Mouse (Mus musculus) embryonic stem cell, embryonic (primary cell): ENCODE measurements at regions not wholly inside any gene's neighbourhood (a gene's known extent, or its start where the extent isn't known, plus 50 kb on each side); places are given as distances from the start of the nearest gene placed in this dataset.

Experiments used
- CTCF ChIA-PET, 4 experiments: fragments of 300-600 bp in 2 of 4; fragments of 350-600 bp in 2 of 4; sonication (Branson Sonifier 250); formaldehyde crosslinking; loops; one replicate each; lab custom pipeline; 2022; ENCODE audit warnings: inconsistent platforms in 2 of 4; lab: Charles Lee
- POLR2A ChIA-PET, 4 experiments: fragments of 300-600 bp in 2 of 4; fragments of 350-600 bp in 2 of 4; sonication (Branson Sonifier 250); formaldehyde crosslinking; loops; one replicate each; lab custom pipeline; 2022; ENCODE audit warnings: antibody characterized with exemption in 4 of 4, inconsistent platforms in 1 of 4; lab: Charles Lee

DNA sequence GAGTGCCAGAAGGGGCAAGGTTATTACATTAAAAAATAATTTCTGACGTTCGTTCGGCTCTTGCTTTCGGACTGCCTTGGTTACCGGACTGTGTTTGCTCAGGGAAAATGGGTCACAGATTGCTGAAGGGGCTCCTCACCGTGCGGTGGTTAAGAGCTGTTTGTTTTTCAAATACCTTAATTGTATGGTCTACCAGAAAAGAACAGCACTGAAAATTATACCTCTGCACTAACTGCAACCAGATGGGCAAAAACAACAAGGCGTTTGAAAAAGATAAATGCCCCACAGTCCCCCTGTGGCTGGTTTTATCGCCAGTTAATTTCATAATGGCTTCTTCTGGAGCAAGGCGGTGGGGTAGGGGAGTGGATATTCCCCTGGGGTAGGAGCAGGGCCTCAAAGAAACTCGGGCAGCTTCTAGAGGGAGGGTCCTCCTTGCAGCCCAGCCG lies 236.2 kb upstream of the Tnp1 start:
- ChIA-PET CTCF (no interaction called here), POLR2A (no interaction called here)

DNA sequence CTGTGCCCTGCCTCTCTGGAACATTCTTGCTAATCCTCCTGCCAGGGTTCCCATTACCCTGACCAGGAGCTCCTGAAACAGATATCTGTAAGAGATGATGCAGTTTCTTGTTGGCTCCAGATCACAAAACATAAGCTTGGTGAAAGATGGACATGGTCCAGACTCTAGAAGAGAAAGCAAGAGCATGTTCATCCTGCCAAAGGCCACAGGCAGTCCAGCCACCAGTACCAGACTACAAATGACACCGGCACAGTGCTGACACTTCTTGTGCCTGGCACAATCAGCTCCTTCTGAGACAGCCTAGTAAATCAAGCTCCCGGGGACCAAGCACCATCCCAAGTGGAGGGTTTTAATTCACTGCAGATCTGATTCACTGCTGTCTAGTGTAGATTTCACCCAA lies 228.3 kb upstream of the Tnp1 start:
- CTCF ChIA-PET = no interaction called here
- POLR2A ChIA-PET = no interaction called here

DNA sequence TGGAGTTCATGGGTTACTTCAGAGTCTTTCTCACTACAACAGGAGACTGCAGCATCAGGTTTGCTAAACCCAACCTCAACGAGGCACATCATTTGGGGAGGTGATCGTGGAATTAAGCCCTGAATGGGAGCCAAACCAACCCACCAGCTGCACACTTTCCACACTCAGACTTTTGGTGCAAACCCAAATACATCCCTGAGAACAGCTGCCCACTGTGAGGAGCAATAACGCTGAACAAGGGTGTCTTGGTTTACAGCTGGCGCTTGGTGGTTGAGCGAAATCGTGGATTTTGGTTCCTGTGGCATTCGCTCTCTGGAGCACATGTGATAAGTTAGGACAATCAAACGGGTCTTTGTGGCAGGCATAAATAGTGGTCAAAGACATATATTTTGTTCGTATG lies 226.6 kb upstream of the Tnp1 start:
- CTCF ChIA-PET = no interaction called here
- POLR2A ChIA-PET = no interaction called here

DNA sequence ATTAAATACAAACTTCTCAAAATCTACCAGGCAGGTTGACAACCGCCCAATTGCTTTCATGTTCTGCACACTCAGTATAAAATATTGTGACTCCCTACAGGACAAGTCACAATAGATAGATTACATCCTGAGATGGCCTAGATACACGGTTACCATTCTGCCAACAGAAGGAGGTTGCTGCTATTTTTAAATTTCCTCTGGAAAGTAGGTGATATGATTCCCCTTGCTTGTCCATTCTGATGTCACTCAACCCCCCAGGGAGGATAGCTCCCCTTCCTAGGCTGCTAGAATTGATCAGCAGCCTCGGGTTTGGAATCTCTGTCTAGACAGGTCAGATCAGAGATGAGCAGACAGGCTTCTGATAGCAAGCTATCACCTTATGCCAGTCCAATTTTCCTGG lies 221.2 kb upstream of the Tnp1 start:
- ChIA-PET CTCF (no interaction called here), POLR2A (no interaction called here)

DNA sequence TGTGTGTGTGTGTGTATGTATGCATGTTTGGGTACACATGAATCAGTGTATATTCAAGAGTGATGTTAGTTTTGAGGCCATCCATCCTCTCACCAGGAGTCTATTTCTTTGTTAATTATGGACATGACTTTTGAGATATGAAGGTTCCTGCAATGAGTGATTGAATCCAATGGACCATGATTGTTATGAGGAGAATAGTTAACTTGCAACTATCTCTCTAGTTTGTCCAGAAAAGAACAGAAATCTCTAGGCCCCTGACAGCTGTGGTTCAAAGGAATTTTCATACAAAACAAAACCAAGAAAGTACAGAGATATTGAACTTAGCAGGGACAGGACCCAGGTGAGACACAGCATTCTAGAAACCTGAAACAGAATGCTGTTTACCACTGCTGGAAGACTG lies 217.9 kb upstream of the Tnp1 start:
- POLR2A ChIA-PET = no interaction called here
- CTCF ChIA-PET = no interaction called here

DNA sequence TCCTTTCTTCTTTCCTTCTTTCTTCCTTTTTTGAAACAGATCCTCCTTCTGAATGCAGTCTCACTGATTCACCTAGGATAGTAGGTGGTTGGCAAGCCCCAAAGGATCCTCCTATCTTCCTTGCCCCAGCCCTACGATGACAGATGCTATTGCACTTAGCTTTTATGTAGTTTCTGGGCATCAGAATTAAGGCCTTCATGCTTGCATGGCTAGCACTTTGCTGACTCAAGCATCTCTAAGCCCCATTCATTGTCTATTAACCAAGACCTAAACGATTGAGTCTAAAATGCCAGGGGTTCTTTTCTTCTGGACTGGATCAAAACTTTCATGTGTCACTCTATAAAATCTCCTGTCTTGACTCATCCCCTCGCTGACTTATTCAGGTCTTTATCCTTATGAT lies 217.3 kb upstream of the Tnp1 start:
- ChIA-PET POLR2A (no interaction called here), CTCF (no interaction called here)

DNA sequence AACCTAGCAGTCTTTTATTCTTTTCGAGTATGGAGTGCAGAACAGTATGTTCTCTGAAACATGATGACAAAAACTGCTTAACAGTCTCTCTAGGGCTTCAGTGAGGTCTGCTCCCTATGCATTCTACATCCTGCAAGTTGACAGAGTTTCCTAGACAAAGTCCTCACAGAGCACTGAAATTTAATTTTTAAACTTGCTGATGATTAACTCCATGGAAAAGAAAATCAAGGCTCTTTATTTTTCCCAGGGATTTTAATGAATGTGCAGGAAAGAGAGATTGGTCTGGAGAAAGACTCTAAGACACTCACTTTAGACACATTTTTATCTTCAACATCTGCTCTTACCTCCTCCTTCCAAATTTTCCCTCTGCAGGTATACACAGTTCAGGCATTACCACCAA lies 214.9 kb upstream of the Tnp1 start:
- POLR2A ChIA-PET = no interaction called here
- CTCF ChIA-PET = no interaction called here

DNA sequence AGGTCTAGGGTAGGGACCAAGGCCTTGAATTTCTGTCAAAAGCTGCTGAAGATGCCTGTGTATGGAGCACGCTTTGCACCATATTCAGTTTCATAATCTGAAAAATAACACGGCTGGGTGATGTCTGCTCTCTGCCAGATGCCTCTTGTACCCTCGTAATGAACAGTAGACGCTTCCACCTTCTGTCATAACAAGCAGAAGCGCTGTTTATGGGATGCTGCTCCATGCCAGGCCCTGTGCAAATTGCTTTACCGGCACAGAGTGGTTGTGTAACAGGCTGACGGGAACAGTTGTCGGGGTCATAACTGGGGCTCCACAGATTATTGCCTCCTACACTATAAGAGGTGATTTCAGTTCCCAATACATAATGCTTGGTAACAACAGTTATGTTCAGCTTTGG lies 211.5 kb upstream of the Tnp1 start:
- ChIA-PET POLR2A (interaction anchor here in 1 of 4 experiments (0.6 kb wide), 1 partner anchor 355 kb away, joined by 3 read pairs; no protein-coding TSS in a partner anchor), CTCF (no interaction called here)

DNA sequence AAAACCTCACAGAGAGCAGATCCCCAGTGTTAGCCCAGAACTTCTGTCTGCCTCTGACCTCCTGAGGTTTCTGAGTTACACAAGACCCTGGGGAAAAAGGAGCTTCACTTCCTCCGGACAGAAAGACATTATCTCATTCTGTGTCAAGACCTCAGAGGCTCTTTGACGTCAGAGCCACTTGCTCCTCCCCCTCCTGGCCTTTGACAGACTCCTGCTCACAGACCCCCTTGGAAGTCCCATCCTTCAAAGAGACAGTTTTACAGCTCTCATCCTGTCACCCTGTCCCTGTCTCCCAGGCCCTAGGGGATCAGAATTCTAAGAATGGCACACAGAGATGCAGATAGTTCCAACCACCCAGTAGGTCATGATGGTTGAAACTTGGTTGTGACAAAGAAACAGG lies 206.2 kb upstream of the Tnp1 start:
- ChIA-PET CTCF (no interaction called here), POLR2A (no interaction called here)

DNA sequence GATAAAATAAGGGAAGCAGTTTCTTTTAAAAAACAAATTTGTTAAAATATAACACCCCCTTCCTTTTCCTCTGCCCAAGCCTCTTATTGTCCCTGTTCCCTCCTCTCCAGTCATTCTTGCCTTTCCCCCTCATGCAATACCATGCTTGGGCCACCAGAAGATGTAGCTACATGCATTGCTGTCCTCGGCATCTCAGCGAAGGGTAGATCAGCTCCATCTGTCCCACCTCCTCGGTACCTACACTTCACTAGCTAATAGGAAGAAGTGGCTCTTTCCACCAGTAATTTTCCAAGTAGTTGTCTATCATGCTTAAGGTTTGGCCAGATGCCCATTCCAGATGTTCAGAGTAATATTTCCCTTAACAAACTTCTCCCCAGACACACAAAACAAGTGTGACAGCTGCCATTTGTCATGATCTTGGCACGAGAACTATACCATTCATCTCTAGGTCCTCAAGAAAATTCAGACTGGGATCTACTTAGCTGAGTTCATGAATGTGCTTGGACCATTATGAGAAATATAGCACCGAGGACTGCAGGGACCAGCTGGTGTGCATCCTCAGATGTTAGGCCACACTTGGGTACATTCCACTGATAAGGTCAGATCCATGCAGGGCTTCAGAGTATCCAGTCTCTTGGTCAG lies 198.7 kb upstream of the Tnp1 start:
- POLR2A ChIA-PET = no interaction called here
- CTCF ChIA-PET = no interaction called here

DNA sequence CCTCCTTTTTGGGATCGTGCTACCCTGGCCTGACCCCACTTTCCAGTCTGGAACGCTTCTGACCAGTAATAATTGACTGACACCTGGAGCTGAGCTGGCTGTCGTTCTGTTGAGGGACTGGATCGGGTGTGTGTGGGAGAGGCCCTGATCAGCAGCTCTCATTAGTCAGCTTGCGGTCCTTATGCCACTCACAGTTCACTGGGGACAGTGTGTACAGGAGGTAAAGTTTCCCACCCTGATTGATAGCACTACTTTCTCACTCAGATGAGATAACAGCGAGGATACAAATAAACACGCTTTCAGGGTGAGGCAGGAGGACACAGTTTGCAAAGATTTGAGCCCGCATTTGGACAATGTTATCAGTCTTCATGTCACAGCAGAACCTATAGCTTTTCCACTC lies 191.7 kb upstream of the Tnp1 start:
- ChIA-PET CTCF (no interaction called here), POLR2A (no interaction called here)

DNA sequence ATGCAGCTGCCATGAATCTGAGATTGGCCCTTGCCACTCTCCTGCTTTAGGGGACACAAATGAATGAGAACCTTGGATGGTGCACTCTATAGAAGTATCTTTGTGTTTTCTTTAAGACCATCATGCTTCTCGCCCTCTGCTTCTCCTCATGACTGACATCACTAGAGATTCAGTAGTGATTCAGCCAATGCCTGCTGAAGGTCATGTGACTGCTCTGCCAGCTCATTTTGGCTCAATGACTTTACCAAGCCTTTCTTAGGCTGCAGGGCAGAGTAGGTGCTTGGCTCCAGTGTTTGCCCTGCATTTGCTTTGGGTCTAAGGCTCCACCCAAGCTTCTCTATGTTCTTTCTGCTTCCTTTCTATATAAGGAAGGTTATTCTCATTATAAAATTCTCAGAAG lies 190.1 kb upstream of the Tnp1 start:
- POLR2A ChIA-PET = interaction anchor here in 1 of 4 experiments (0.6 kb wide), 1 partner anchor 1370 kb away, joined by 3 read pairs; no protein-coding TSS in a partner anchor

DNA sequence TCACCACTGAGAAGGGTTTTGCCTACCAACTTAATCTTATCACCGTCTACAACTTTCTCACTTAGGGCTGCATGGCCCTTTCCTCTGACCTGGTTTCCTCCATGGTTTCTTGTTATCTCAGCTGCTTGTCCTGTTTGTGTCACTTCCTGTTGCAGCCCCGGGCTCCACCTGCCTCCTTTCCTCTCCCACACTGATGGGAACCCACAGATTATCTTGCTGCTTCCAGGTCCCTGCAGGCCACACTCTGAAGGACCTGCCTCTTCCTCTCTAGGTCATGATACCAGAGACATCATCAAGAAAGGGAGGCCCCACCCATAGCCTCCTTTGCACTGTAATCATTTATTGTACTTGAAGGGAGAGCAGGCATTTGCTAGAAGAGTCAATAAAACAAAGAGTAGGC lies 184.4 kb upstream of the Tnp1 start:
- ChIA-PET POLR2A (no interaction called here), CTCF (no interaction called here)

More for the DNA sequence above, 190.1 kb upstream of the Tnp1 start:
- CTCF ChIA-PET = no interaction called here

DNA sequence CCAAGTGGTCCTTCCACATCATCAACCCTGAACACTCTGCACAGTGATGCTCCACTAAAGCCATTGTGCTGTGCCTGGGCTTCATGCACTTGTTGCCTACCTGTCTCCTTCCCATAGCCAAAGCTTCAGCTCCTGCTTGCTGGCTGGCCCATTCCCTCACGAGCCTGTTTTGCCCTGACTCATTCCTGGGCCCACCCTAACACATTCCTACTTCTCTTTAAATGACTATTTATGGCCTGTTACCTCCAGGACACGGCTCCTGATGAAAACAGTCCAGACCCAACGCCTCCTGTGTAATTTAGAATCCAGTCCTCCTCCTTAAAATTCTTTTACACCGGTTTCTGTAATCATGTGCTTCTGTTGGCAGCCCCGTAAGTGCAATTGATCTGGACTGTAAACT lies 175.1 kb upstream of the Tnp1 start:
- ChIA-PET CTCF (no interaction called here), POLR2A (no interaction called here)

DNA sequence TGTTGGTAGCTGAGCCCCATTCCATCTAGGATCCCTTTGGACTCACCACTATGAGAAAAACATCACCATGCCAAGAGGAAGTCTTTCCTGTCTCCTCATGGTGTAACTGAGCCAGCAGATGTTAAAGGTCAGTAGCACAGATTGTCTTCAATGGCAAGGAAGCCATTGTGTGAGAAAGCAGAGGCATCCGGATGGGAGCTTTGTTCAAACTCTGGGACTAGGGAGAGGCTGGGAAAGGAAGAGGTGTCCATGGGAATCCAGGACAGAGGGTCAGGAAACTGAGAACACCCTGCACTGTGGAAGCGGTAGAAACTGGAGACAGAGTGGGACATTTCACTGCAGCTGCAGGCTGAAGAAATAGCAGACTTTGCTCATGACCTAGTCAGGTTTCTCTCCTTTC lies 173.1 kb upstream of the Tnp1 start:
- ChIA-PET CTCF (no interaction called here), POLR2A (no interaction called here)

DNA sequence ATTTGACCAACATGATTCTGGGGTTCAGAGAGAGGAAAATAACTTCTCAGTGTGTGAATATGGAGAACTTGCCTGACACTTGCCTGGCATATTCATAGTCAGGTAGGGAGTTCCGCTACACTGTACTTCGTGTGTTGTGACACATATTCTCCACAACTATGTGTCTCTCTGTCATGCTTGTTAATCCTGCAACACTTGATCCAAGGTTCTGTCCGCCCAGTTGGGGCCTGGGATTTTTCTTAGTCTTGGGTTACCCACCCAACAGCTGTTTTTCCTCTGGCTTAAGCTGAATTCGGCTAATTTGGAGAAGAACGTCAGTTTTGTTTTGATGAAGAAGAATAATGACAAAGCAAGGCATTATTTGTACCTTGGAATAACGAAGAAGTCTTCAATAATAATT lies 168.8 kb upstream of the Tnp1 start:
- CTCF ChIA-PET = no interaction called here
- POLR2A ChIA-PET = no interaction called here

DNA sequence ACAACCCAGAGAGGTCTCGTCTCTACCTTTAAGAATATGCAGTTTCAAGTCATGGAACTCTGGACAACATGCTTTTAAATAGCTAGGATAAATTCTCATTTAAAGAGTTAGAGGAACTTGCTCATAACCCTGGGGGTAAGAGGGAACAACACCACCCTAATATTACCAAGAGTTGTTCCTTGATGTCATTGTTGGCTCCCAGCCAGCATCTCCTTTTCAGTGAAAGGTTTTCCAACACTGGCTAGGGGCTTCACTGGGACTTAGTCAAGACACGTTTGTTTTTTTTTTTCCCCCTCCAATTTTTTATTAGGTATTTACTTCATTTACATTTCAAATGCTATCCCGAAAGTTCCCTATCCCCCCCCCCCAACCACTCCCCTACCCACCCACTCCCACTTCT lies 163.1 kb upstream of the Tnp1 start:
- POLR2A ChIA-PET = no interaction called here

DNA sequence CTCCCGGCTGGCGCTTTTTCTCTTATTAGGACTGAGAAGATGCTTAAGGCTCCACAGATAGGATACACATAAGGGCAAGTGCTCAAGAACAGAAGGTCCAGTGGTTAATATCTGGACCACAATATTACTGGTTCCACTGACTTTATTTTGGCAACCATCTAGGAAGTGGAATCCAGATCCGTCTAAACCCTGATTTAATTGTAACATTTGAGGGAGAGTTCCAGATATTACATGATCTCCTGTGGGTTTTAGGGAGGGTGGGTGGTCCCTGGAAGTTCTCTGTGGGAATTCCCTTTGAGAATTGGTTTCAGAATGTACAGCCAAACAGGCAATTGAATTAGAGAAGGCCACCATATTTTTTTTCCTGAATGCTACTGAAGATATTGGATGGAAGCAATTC lies 161.4 kb upstream of the Tnp1 start:
- ChIA-PET CTCF (no interaction called here), POLR2A (no interaction called here)

More for the DNA sequence above, 163.1 kb upstream of the Tnp1 start:
- CTCF ChIA-PET = interaction anchor here in 1 of 4 experiments (0.6 kb wide), 2 partner anchors 154 to 1854 kb away, joined by 3 to 7 read pairs; no protein-coding TSS in a partner anchor

DNA sequence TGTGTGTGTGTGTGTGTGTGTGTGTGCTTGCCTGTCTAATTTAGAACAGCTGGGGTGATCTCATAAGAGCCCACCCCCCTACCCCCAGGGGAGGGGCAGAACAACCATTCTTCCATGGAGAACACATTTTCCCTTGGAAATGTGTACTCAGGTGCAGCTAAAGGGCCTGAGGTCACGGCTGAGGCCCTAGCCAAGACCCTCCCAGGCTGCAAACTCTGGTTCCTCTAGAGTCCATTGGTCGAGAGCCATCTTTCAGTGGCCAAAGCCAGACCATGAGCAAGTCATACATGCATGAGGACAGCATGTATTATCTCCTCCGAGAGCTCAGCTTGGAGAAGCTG lies 154.9 kb upstream of the Tnp1 start:
- POLR2A ChIA-PET = interaction anchor here in 1 of 4 experiments (0.7 kb wide), 1 partner anchor 531 kb away, joined by 3 read pairs; no protein-coding TSS in a partner anchor
- CTCF ChIA-PET = no interaction called here

DNA sequence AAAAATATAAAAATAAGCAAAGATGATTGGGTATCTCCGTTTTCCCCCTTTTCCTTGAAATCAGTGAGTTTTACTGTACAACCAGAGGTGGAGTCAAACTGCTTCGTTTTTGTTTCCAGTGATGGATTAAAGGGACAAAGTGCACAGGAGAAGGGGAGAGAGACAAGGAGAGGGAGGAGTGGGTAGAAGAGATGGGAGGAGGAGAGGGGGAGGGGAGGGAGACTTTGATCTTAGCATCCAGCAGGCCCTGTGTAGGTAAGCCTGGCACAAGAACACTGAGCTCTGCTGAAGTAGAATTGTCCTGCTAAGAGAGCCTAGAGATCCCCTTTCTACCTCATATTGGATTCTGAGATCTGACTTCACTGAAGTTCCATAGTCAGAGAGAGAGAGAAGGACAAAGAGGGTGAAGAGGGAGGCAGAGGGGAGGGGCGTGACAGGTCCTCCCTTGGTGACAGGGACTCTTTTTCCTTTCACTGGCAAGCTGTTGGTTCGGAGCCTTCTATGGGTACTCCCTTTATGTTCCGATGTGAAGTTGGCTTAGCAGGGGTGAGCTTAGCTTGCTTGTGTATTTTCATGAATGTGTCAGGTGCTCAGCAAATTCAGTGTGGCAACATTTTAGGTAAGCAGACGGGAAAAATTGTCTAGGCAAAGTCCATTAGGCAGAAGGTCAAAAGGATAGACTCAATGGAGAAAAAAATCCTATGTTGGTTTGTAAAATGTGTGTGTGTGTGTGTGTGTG lies 154.4 kb upstream of the Tnp1 start:
- ChIA-PET CTCF (interaction anchor here in 2 of 4 experiments (0.6 kb wide), 2 partner anchors 817 to 950 kb away, joined by 3 to 4 read pairs; no protein-coding TSS in a partner anchor), POLR2A (interaction anchor here in 1 of 4 experiments (0.7 kb wide), 1 partner anchor 531 kb away, joined by 3 read pairs; no protein-coding TSS in a partner anchor)
